Mouse (Mus musculus) hindbrain, embryonic 15.5 days (tissue): ENCODE results near the gene Esrra. TPM values are rescaled to one million over a fixed set of nuclear protein-coding genes. Genes with fewer than 3 reads are reported as not detected.
A peak's percentile ranks its signal among the peaks of the same experiment; 100 is the strongest.

Experiments
- ATAC-seq: fragments of 200-750 bp; cut with Nextera tagmentation; 2 replicates; pipeline ENCODE4 v1.8.0; 2017; ENCODE audit warnings: low read depth, moderate number of reproducible peaks, moderate TSS enrichment; ENCODE audit not compliant: low FRiP score
- H3K27ac ChIP-seq: fragments of 300-500 bp; sonication (generic); replicated peaks from 2 replicates; pipeline ENCODE4 v1.5.1; 2015; ENCODE audit warnings: mild to moderate bottlenecking, inconsistent platforms
- H3K27me3 ChIP-seq: fragments of 300-500 bp; sonication (generic); 2 replicates; pipeline ENCODE4 v1.6.1; 2015; ENCODE audit warnings: control low read depth, inconsistent platforms
- H3K36me3 ChIP-seq: fragments of 300-500 bp; sonication (generic); 2 replicates; pipeline ENCODE4 v1.6.1; 2015; ENCODE audit warnings: control low read depth, inconsistent platforms
- H3K4me1 ChIP-seq: fragments of 300-500 bp; sonication (generic); replicated peaks from 2 replicates; pipeline ENCODE4 v1.6.1; 2015; ENCODE audit warnings: control low read depth, inconsistent platforms
- H3K4me2 ChIP-seq: fragments of 300-500 bp; sonication (generic); 2 replicates; pipeline ENCODE4 v1.6.1; 2015; ENCODE audit warnings: moderate library complexity, mild to moderate bottlenecking, inconsistent platforms
- H3K4me3 ChIP-seq: fragments of 300-500 bp; sonication (generic); 2 replicates; pipeline ENCODE4 v1.5.1; 2015; ENCODE audit warnings: mild to moderate bottlenecking, inconsistent platforms
- H3K9ac ChIP-seq: fragments of 300-500 bp; sonication (generic); 2 replicates; pipeline ENCODE4 v1.6.1; 2015; ENCODE audit warnings: inconsistent platforms
- H3K9me3 ChIP-seq: fragments of 300-500 bp; sonication (generic); 2 replicates; pipeline ENCODE4 v1.6.1; 2016; ENCODE audit warnings: control low read depth, inconsistent platforms
- WGBS: fragments of 180-500 bp; shearing (Covaris S2); methylation state at CpG from one replicate; pipeline ENCODE4 v1.1.7; 2015; 5-methylcytosine and 5-hydroxymethylcytosine counted together
- polyA plus RNA-seq: library from polyadenylated mRNA; unstranded; fragments of >200 nt; fragmentation: Nextera tagmentation; extraction: Ambion mirVana; gene quantifications from 2 replicates; pipeline ENCODE4 v1.2.1, GENCODE M21; 2015

Esrra gene
- polyA plus RNA-seq = 17.5 and 18.7 TPM in 2 replicates

- peak within 1 kb of the TSS; percentile 74 for H3K4me3 ChIP-seq
- peak within 1 kb of the TSS; percentile 91 for H3K4me2 ChIP-seq
- peaks cover 39% of the 10 kb centered on the region for H3K27me3 ChIP-seq
- H3K27ac ChIP-seq = peak within 1 kb of the TSS; percentile 86
- no peaks in the 10 kb centered on the region for H3K9me3 ChIP-seq
- whole genome bisulfite sequencing = under 1% methylated on average over 54 of the region's 66 CpGs
- H3K4me1 ChIP-seq = peaks cover 52% of the 10 kb centered on the region
- ATAC-seq = peak; percentile 96
- H3K36me3 ChIP-seq = no peaks in the 10 kb centered on the region
- peak within 1 kb of the TSS; percentile 79 for H3K9ac ChIP-seq
Measured at GRCm38 (mm10) chr19:6921647-6922567, at the start of gene Esrra. Gene Esrra (minus strand): TSS chr19:6921813.

GRCm38 (mm10) chr19:6970460-6971085 is 49.0 kb upstream of the Esrra start:
- Histone ChIP-seq H3K27ac (no peak overlapping the region), H3K9ac (no peak overlapping the region), H3K4me3 (0 out of 2 replicates have a peak overlapping the region, but pooled peaks have one; percentile 38), H3K4me1 (peaks cover 19% of the 10 kb centered on the region), H3K36me3 (no peaks in the 10 kb centered on the region), H3K27me3 (peaks cover 16% of the 10 kb centered on the region), H3K4me2 (peak overlapping the region; percentile 55; the same call in 1 of the 2 replicates), H3K9me3 (no peaks in the 10 kb centered on the region)
- 22% methylated on average over 11 of the region's 11 CpGs for WGBS
- no peak for ATAC-seq

- Histone ChIP-seq H3K4me3 (peak overlapping the region; percentile 38), H3K36me3 (no peaks in the 10 kb centered on the region), H3K9ac (0 out of 2 replicates have a peak overlapping the region, but pooled peaks have one; percentile 24), H3K4me1 (peaks cover 19% of the 10 kb centered on the region), H3K27ac (no peak overlapping the region), H3K9me3 (no peaks in the 10 kb centered on the region), H3K4me2 (peak overlapping the region; percentile 55), H3K27me3 (peaks cover 16% of the 10 kb centered on the region)
- no peak for ATAC-seq
- 1% methylated on average over 41 of the region's 55 CpGs for WGBS
Measured at GRCm38 (mm10) chr19:6969665-6970381, 48.2 kb upstream of the Esrra start.

GRCm38 (mm10) chr19:6969291-6969664 is 47.7 kb upstream of the Esrra start:
- WGBS = 1% methylated on average over 11 of the region's 20 CpGs
- peaks cover 19% of the 10 kb centered on the region for H3K4me1 ChIP-seq
- H3K4me3 ChIP-seq = peak overlapping the region; percentile 38
- H3K27me3 ChIP-seq = peaks cover 16% of the 10 kb centered on the region
- no peak for ATAC-seq
- no peaks in the 10 kb centered on the region for H3K36me3 ChIP-seq
- H3K4me2 ChIP-seq = peak overlapping the region; percentile 55
- no peak overlapping the region for H3K27ac ChIP-seq
- no peaks in the 10 kb centered on the region for H3K9me3 ChIP-seq
- 0 out of 2 replicates have a peak overlapping the region, but pooled peaks have one; percentile 24 for H3K9ac ChIP-seq

- H3K9me3 ChIP-seq = no peaks in the 10 kb centered on the region
- no peak overlapping the region for H3K27ac ChIP-seq
- no peaks in the 10 kb centered on the region for H3K36me3 ChIP-seq
- ATAC-seq = no peak
- H3K9ac ChIP-seq = no peak overlapping the region
- H3K4me3 ChIP-seq = peak overlapping the region; percentile 38
- peak overlapping the region; percentile 55 for H3K4me2 ChIP-seq
- H3K27me3 ChIP-seq = peaks cover 16% of the 10 kb centered on the region
- peaks cover 14% of the 10 kb centered on the region for H3K4me1 ChIP-seq
- 17% methylated on average over 15 of the region's 15 CpGs for WGBS
Measured at GRCm38 (mm10) chr19:6968491-6969271, 47.1 kb upstream of the Esrra start.

- Histone ChIP-seq H3K27me3 (no peaks in the 10 kb centered on the region), H3K4me2 (no peak overlapping the region), H3K36me3 (no peaks in the 10 kb centered on the region), H3K27ac (no peak overlapping the region), H3K9me3 (no peaks in the 10 kb centered on the region), H3K9ac (no peak overlapping the region), H3K4me3 (no peak overlapping the region), H3K4me1 (peaks cover 14% of the 10 kb centered on the region)
- no peak for ATAC-seq
- 73% methylated on average over 10 of the region's 10 CpGs for WGBS
Measured at GRCm38 (mm10) chr19:6956461-6956860, 34.8 kb upstream of the Esrra start.

GRCm38 (mm10) chr19:6955424-6955823 is 33.8 kb upstream of the Esrra start:
- H3K9ac ChIP-seq = no peak overlapping the region
- H3K36me3 ChIP-seq = no peaks in the 10 kb centered on the region
- H3K27me3 ChIP-seq = no peaks in the 10 kb centered on the region
- H3K4me3 ChIP-seq = no peak overlapping the region
- H3K4me1 ChIP-seq = peaks cover 15% of the 10 kb centered on the region
- no peak overlapping the region for H3K4me2 ChIP-seq
- WGBS = 87% methylated on average over 7 of the region's 7 CpGs
- H3K27ac ChIP-seq = no peak overlapping the region
- H3K9me3 ChIP-seq = no peaks in the 10 kb centered on the region
- no peak for ATAC-seq

GRCm38 (mm10) chr19:6954046-6954445 is 32.4 kb upstream of the Esrra start:
- Histone ChIP-seq H3K27me3 (no peaks in the 10 kb centered on the region), H3K9me3 (no peaks in the 10 kb centered on the region), H3K27ac (no peak overlapping the region), H3K9ac (no peak overlapping the region), H3K36me3 (no peaks in the 10 kb centered on the region), H3K4me2 (no peak overlapping the region), H3K4me3 (no peak overlapping the region), H3K4me1 (peaks cover 27% of the 10 kb centered on the region)
- no peak for ATAC-seq
- WGBS = 45% methylated on average over 9 of the region's 9 CpGs

- Histone ChIP-seq H3K4me1 (peaks cover 27% of the 10 kb centered on the region), H3K4me2 (peak overlapping the region; percentile 79), H3K27me3 (no peaks in the 10 kb centered on the region), H3K27ac (peak overlapping the region; percentile 95), H3K9me3 (no peaks in the 10 kb centered on the region), H3K9ac (0 out of 2 replicates have a peak overlapping the region, but pooled peaks have one; percentile 48), H3K4me3 (peak overlapping the region; percentile 61), H3K36me3 (no peaks in the 10 kb centered on the region)
- no peak for ATAC-seq
- WGBS = 31% methylated on average over 3 of the region's 3 CpGs
Measured at GRCm38 (mm10) chr19:6952712-6953037, 31.1 kb upstream of the Esrra start.

GRCm38 (mm10) chr19:6951994-6952711 is 30.5 kb upstream of the Esrra start:
- peak overlapping the region; percentile 79 for H3K4me2 ChIP-seq
- peak overlapping the region; percentile 95 for H3K27ac ChIP-seq
- H3K9me3 ChIP-seq = no peaks in the 10 kb centered on the region
- no peaks in the 10 kb centered on the region for H3K36me3 ChIP-seq
- peak overlapping the region; percentile 61 for H3K4me3 ChIP-seq
- ATAC-seq = peak; percentile 36
- WGBS = 5% methylated on average over 31 of the region's 31 CpGs
- H3K27me3 ChIP-seq = no peaks in the 10 kb centered on the region
- H3K4me1 ChIP-seq = peaks cover 27% of the 10 kb centered on the region
- peak overlapping the region; percentile 48 for H3K9ac ChIP-seq
